Mouse (Mus musculus): ENCODE measurements at regions not wholly inside any gene's neighbourhood (a gene's known extent, or its start where the extent isn't known, plus 50 kb on each side); places are given as distances from the start of the nearest gene placed in this dataset.

DNA sequence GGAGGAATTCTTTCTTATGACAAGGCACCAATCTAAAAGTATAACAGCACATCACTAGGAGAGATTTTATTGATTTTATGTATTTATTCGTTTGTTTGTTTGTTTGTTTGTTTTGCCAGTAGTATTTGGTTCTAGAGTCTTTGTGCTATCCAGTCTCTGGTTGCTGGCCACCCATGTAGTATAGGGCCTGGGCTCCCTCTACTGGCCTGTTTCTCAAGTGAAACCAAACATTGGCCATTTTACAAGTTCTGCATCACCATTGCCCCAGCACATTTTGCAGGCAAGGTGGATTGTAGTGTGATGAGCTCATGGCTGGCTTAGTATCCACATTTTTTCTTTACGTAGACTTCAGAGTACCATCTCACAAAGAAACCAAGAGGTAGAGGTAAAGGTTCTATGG, 376.9 kb upstream of the Luzp2 start:
- peak; percentile 3 for DNase-seq (ENCODE audit: low read depth, low spot score)

DNA sequence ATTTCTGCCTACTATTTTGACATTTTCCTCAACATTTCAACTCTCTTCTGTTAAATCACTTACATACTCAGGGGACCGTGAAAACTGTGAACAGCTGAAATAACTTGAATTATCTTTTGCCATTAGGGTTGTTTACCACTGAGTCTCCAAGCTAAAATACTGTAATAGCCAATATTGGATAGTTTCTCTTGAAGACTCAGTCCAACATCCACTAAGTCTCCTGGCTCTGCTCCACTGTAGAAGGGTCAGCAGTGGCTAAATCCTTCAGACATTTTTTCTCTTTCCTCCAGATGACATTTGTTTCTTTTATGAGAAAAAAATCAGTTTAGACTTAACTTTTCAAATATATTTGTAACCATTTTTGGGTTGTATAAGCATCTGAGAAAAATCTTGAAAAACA, 344.0 kb upstream of the Luzp2 start:
- no peak for DNase-seq (ENCODE audit: low read depth, low spot score)

DNA sequence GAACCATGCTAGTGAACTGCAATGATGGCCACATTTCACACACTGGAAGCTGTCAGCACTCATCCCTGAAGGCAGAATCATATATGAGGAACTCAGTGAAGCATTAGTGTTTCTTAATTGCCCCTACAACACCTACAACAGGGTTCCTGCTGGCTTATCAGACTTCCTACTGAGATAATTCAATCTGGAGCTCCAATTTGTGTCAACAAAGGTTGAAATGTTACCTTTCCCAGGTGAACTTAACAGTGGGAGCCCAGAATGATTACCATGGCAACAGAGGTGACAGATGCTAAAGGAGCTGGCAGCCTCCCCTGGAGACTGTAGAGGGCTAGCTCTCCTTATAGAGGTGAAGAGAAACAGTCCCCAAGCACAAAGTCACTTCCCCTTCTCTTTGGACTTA, 330.1 kb upstream of the Luzp2 start:
- DNase-seq (ENCODE audit: low read depth, low spot score), result no peak

DNA sequence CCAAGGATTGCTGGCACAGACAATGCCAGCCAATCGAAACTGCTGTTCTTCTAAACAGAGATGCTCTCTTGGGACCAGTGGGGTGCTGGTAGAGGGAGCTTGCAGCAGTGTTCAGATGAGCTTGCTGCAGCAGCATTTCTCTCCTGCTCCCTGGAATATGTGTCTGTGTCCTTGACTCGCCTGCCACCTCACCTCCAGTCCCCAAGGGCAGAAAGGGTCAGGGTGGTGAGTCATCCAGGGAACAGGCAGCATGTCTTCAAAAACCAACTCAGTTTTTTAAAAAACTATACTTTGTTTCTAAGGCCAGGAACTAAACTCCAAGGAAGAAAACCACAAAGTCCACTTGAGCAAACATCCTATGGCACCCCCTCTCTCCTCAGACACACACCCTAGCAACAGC, 328.3 kb upstream of the Luzp2 start:
- no peak for DNase-seq (ENCODE audit: low read depth, low spot score)

DNA sequence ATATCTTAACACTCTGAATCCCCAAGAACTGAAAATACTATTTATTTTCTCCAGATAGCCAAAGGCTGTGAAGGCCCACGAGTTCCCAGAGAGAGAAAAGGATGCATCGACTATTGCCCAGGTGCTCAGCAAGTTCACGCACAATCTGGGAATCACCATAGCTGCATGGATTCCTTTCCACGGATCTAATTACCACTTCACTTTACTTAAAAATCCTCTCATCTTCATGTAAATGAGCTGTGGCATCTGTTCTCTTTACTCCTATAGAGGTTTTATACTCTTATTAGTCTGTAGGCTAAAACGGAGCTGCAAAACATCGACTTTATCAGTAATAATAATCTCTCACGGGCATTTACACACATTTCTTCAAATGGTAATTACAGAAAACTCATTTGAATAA, 299.6 kb upstream of the Luzp2 start:
- no peak for DNase-seq (ENCODE audit: low read depth, low spot score)

DNA sequence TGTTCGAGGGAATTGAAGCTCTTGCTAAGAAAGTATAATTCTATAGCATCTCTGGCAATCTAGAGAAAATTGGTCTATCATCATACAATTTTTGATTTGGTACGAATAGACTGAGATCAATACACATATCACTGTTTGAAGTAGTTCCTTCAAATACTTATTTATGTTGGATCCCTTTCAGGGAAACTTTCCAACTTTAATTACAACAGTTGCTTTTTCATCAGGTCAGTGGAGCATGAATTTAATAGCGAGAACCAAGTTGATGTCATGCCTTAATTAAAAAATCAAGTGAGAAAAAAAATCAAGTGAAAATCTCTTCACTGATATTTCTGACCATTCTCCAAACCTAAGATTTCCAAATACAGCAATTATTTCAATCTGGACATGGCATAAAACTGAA, 277.9 kb upstream of the Luzp2 start:
- no peak for DNase-seq (ENCODE audit: low read depth, low spot score)

DNA sequence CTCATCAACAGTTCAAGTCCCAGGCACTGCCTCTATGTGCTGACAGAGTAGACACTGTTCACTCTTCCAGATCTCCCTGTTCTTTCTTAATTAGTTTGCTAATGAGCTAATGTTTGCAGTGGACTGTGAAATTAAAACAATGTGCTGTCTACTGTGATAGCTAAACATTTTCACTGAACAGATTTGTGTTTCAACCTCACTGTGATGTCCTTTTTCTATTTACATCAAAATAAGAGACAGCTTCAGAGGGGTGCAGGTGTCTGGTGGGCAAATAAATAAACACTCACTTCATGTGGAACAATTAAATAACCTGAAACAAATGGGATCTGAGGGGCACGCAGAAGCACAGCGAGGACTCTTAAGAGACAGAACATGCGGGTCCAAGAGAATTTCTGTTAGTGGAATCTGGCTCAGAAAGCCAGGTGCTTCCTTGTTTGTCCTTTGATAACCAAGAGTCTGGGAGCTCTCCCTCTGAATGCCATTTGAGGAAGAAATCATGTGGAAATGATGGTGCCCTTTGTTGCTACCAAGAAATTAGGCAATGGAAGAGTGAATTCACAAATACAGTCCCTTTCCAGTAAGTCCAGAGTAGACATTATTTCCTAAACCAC, 269.6 kb upstream of the Luzp2 start:
- DNase-seq (ENCODE audit: low read depth, low spot score), result no peak

DNA sequence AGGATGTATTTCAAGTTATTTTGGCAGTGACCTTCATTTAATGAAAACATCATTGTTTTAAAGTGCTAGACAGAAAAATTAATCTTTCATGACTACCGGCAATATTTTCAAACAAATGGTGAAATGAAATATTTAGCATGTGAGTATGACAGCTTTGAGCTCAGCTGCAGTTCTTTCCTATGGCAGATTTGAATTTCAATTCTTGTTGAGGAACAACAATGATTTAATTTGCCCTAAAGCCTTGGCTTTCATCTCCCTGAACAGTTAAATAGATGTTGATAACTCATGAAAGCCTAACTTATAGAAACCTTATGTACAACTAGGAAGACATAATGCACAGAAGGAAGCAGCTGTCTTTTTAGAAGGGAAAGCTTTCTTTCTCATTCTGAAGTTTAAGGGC, 235.5 kb upstream of the Luzp2 start:
- no peak for DNase-seq (ENCODE audit: low read depth, low spot score)

DNA sequence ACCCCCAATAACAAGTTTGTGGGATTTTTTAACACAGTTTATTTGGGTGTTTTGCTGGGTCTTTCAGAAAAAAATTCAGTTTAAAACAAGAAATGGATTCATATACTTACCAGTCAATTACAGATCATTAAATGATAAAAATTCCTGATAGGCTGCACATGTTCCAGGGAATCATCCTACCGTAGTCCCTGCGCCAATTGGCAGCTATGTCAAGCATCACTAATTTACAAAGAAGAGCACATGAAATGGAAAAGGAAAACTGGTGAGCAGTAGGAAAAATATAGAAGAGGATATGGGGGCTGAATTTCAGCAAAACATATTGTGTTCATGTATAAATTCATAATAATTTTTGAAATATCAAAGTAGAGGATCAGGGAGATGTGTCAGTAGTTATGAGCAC, 212.9 kb upstream of the Luzp2 start:
- no peak for DNase-seq (ENCODE audit: low read depth, low spot score)

DNA sequence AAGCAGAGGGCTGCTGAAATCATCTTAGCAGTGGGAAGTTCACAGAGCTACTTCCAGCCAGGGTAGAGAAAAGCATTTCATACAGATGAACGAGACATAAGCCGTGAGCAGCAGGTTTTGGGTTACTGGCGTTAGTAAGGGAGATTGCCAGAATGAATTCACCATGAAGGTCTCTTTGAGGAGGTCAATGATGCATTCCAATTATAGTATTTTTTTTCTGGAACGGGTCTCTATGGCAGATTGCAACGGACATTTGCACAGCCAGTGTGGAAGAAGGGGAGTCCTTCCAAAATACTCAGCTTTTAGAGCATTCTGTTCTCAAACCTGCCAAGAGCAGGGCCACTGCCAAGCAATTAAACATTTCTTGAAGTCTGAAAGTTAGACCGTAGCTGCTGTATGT, 201.4 kb upstream of the Luzp2 start:
- DNase-seq (ENCODE audit: low read depth, low spot score), result no peak

DNA sequence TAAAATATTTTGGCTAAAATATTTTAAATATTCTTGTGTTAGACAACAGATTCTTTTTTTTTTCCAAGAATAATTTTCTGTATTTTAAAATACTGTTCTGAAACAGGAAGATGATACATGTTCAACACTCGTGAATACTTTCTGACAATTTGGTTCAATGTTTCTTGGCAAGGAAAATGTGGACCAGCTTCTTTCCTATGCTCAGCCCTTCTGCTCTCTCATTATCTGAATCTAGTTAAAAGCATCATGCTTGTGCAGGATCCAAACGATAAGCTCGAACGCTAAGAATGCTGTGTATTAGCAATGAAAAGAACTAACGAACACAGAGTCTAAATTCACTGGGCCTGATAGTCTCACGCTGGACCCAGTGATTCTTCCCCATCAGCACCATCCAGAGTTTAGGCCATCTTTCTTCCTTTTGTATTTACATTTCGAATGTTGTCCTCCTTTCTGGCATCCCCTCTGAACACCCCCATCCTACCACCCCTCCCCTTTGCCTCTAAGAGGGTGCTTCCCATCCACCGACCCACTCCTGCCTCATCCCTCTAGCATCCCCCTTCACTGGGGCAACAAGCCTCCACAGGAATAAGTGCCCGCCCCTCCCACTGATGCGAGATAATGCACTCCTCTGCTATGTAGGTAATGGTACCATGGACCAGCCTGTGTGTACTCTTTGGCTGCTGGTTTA, 200.8 kb upstream of the Luzp2 start:
- no peak for DNase-seq (ENCODE audit: low read depth, low spot score)

DNA sequence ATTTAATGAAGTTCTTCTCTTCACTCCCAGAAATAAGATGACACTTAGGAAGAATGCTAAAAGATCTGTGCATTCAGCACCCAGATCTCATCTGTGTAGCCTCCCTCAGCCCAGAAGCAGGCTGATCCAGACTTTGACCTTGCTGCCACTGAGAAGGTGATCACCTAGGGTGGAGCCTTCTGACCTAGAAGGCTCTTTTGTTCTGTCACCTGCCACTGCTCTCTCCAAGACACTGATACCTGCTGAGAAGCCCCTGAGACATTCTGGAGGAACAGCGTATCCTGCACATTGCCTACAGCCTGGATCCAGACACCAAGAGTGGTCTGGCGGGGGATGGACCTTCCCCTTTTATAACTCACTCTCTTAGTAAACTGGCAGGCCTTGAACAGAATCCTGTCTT, 190.0 kb upstream of the Luzp2 start:
- DNase-seq (ENCODE audit: low read depth, low spot score), result no peak

DNA sequence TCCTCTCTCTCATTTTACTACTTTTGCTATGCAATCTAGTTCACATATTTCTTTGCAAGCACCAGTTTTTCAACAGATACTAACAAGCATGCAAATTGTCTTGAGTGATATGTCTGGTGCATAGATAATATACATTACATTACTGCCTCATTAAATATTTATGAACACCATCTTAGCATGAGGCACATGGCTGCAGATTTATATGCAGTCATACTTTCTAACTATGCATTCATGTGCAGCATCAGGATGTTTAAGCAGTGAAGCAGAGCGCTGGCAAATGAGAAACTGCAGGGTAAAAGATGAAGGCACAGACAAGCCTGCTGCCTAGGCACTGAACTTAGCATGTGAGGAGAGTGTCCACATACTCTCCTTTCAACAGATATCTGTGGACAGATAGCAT, 186.3 kb upstream of the Luzp2 start:
- DNase-seq (ENCODE audit: low read depth, low spot score), result no peak
